In the genomic region with DNA sequence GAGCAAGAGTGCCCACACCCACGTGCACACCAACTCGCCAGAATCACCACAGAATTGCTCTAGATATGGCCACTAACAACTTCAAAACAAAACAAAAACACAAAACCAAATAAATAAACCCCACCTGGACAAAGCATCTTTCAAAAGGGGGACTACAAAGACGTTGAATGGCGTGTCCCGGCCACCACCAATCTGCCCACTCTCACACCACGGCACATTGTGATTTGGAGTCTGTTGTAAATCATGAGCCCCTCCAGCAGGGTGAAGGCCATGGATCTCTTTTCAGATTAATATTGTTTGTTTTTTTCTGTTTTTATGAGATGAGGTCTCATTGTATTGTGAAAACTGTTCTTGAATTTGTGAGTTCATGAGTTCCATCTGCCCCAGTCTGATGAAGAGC, we compare ENCODE assay signal across 15 mouse cellular contexts. TPM values are rescaled to one million over a fixed set of nuclear protein-coding genes. Genes with fewer than 3 reads are reported as not detected.
"Had no signal": no experiment of that assay in that cellular context is flagged by ENCODE, and none has a peak within 500 bp of the region (broad histone marks: within the 10 kb centered on the region; RNA-seq: fewer than 3 reads in every experiment).

No protein-coding gene starts in this region.

- H3K9me3 ChIP-seq: limb, embryonic 10.5 days; lung, embryonic 15.5 days; midbrain, embryonic 12.5 days; neural tube, embryonic 12.5 days had no signal

- H3K27ac ChIP-seq: left cerebral cortex, adult 2 months; limb, embryonic 10.5 days; lung, embryonic 15.5 days; midbrain, embryonic 12.5 days; neural tube, embryonic 12.5 days; stomach, postnatal 0 days had no signal

- H3K9ac ChIP-seq: lung, embryonic 15.5 days; neural tube, embryonic 12.5 days had no signal

- H3K4me3 ChIP-seq: left cerebral cortex, adult 2 months; limb, embryonic 10.5 days; lung, embryonic 15.5 days; midbrain, embryonic 12.5 days; myocyte; neural tube, embryonic 12.5 days had no signal

- H3K4me2 ChIP-seq: lung, embryonic 15.5 days; midbrain, embryonic 12.5 days; neural tube, embryonic 12.5 days had no signal

- DNase-seq: kidney, adult 18-20 months; kidney, postnatal 10 days; kidney, postnatal 4 days; right cerebral cortex, postnatal 14 days; thymus, postnatal 4 days had no signal

- H3K27me3 ChIP-seq: lung, embryonic 15.5 days; midbrain, embryonic 12.5 days; neural tube, embryonic 12.5 days had no signal

- H3K4me1 ChIP-seq: limb, embryonic 10.5 days; lung, embryonic 15.5 days; neural tube, embryonic 12.5 days had no signal

RNA-seq across cellular contexts. Expression of a gene that starts 9.5 kb away (rescaled TPM):
- total RNA-seq: layer of hippocampus, postnatal 14 days; left cerebral cortex, adult 2 months; left cerebral cortex, postnatal 14 days; megakaryocyte-erythroid progenitor cell, adult 5-6 weeks had no signal

RNA-seq across cellular contexts. Expression of a gene that starts 52.6 kb away (rescaled TPM):
- total RNA-seq: megakaryocyte-erythroid progenitor cell, adult 5-6 weeks had no signal
